Mouse (Mus musculus) lung, postnatal 0 days (tissue): ENCODE results near the gene Dhrs7c.

Experiments used
- CTCF ChIP-seq: IDR thresholded peaks from 2 replicates; pipeline ENCODE4 v1.5.1; 2016; ENCODE audit warnings: antibody characterized with exemption, mild to moderate bottlenecking
- EP300 ChIP-seq: IDR thresholded peaks from 2 replicates; pipeline ENCODE4 v1.6.1; 2016; ENCODE audit warnings: antibody characterized with exemption, mild to moderate bottlenecking, control low read depth

GRCm38 (mm10) chr11:67801169-67801568 lies 3.2 kb downstream of the Dhrs7c start:
- no peak for TF ChIP-seq CTCF
- TF ChIP-seq EP300: no peak
